Mouse (Mus musculus): ENCODE data around the gene Slc17a5. TPM values are rescaled to one million over a fixed set of nuclear protein-coding genes. Genes with fewer than 3 reads are reported as not detected.

Slc17a5 gene
- 17.5 TPM for polyA plus RNA-seq (2017; shearing (Covaris generic))

DNA sequence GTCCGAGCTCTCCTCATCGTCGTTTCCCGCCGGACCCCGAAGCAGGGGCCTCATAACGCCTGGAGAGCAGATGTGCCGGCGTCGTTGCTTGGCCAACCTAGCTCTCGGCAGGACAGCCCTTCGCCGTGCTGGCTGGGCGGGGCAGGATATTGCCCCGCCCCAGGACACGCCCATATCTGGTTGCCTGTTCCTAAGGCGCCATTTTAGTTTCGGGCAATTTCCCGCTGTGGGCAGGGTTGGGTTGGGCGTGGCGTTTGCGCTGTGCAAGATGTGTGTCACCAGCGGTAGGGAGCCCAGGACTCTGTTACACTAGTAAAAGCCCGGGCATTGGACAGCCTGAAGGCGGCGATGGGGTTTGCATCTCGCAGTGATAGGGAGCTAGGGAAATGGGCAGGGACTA is at the start of gene Slc17a5:
Slc17a5 (minus strand) TSS at position 128 of the 400 bp plus-strand sequence.

GRCm38 (mm10) chr9:78615401-78616021 is 27.7 kb upstream of the Slc17a5 start, which contains the start of gene Cd109:
Gene Cd109 (plus strand): TSS chr9:78615546.

DNA sequence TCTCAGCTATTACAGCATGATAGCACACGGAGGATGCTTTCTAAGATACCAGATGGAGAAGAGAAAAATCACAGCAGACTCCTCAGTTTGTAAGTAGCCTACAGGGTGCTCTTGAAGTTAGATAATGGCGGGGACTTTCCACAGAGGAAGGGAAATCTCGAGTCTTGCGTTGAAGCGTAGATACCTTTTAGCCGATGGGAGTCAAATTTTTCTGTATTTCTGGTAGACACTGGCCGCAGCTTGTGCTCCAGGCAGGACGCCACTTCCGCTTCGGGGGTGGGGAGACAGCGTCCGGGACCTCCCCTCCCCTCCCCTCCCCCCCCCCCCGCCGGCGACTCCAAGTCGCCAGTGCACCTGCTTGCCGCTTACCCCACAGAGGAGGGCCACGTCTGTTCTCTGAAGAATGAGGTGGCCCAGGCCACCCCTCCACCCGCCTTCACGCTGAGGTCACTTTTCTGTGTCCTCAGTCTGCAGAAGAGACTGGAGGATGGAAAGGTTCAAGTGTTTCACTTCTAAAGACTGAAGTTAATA is 98.9 kb downstream of the Slc17a5 start, which contains the start of gene Eef1a1:
Eef1a1 (minus strand) TSS at position 262 of the 531 bp plus-strand sequence.

Other genes with a start within 250 kb of the Slc17a5 start
- not detected for gene Gsta2, start 232.3 kb downstream of the Slc17a5 start, polyA plus RNA-seq (2017; shearing (Covaris generic))
- not detected for gene Dppa5a, start 219.9 kb downstream of the Slc17a5 start, polyA plus RNA-seq (2017; shearing (Covaris generic))
- gene Ooep, start 209.3 kb downstream of the Slc17a5 start, polyA plus RNA-seq (2017; shearing (Covaris generic)), result not detected
- 5.9 TPM for gene Ddx43, start 192.3 kb downstream of the Slc17a5 start, polyA plus RNA-seq (2017; shearing (Covaris generic))
- gene Cgas, start 144.8 kb downstream of the Slc17a5 start, polyA plus RNA-seq (2017; shearing (Covaris generic)), result 2.3 TPM
- 17.2 TPM for gene Mto1, start 139.8 kb downstream of the Slc17a5 start, polyA plus RNA-seq (2017; shearing (Covaris generic))
- not detected for gene Gm17324, start 139.3 kb downstream of the Slc17a5 start, polyA plus RNA-seq (2017; shearing (Covaris generic))
- 4,544 TPM for gene Eef1a1, start 98.9 kb downstream of the Slc17a5 start, polyA plus RNA-seq (2017; shearing (Covaris generic))
- gene Cd109, start 27.5 kb upstream of the Slc17a5 start, polyA plus RNA-seq (2017; shearing (Covaris generic)), result 0.27 TPM

All from inflammation-experienced regulatory T-cells, adult 16 weeks (primary cell).